Mouse (Mus musculus) lung, embryonic 14.5 days (tissue): ENCODE measurements at regions not wholly inside any gene's neighbourhood (a gene's known extent, or its start where the extent isn't known, plus 50 kb on each side); places are given as distances from the start of the nearest gene placed in this dataset.
A peak's percentile ranks its signal among the peaks of the same experiment; 100 is the strongest.

Source experiments
- ATAC-seq: fragments of 200-750 bp; cut with Nextera tagmentation; 2 replicates; pipeline ENCODE4 v1.8.0; 2017; ENCODE audit warnings: mild to moderate bottlenecking, moderate TSS enrichment, moderate library complexity; ENCODE audit not compliant: insufficient read depth
- DNase-seq: peaks from one replicate; pipeline ENCODE4 v3.0.0-alpha.2; 2015
- H3K27ac ChIP-seq: fragments of 300-500 bp; sonication (generic); 2 replicates; pipeline ENCODE4 v1.5.1; 2014; ENCODE audit warnings: low read depth, mild to moderate bottlenecking, moderate library complexity
- H3K27me3 ChIP-seq: fragments of 300-500 bp; sonication (generic); 2 replicates; pipeline ENCODE4 v1.6.1; 2014; ENCODE audit warnings: low read length, control low read depth; ENCODE audit not compliant: insufficient read depth
- H3K36me3 ChIP-seq: fragments of 300-500 bp; sonication (generic); 2 replicates; pipeline ENCODE4 v1.6.1; 2014; ENCODE audit warnings: control low read depth; ENCODE audit not compliant: insufficient read depth
- H3K4me1 ChIP-seq: fragments of 300-500 bp; sonication (generic); 2 replicates; pipeline ENCODE4 v1.6.1; 2014; ENCODE audit warnings: antibody characterized with exemption, control low read depth; ENCODE audit not compliant: insufficient read depth
- H3K4me2 ChIP-seq: fragments of 300-500 bp; sonication (generic); 2 replicates; pipeline ENCODE4 v1.6.1; 2014; ENCODE audit warnings: mild to moderate bottlenecking
- H3K4me3 ChIP-seq: fragments of 300-500 bp; sonication (generic); 2 replicates; pipeline ENCODE4 v1.5.1; 2014; ENCODE audit warnings: low read depth, low read length
- H3K9ac ChIP-seq: fragments of 300-500 bp; sonication (generic); 2 replicates; pipeline ENCODE4 v1.6.1; 2014
- H3K9me3 ChIP-seq: fragments of 300-500 bp; sonication (generic); 2 replicates; pipeline ENCODE4 v1.6.1; 2016; ENCODE audit warnings: low read depth, low read length, control low read depth
- CTCF ChIP-seq: IDR thresholded peaks from 2 replicates; pipeline ENCODE4 v1.5.1; 2016; ENCODE audit warnings: antibody characterized with exemption, low read depth
- WGBS: fragments of 180-500 bp; shearing (Covaris S2); extraction: QIAGEN DNeasy Blood & Tissue Kit; methylation state at CpG from one replicate; pipeline ENCODE4 v1.1.7; 2014; 5-methylcytosine and 5-hydroxymethylcytosine counted together

GRCm38 (mm10) chr7:90059629-90060301, 70.2 kb upstream of the Picalm start:
- Histone ChIP-seq H3K4me3 (no peak overlapping the region), H3K9ac (0 out of 2 replicates have a peak overlapping the region, but pooled peaks have one; percentile 21), H3K4me2 (no peak overlapping the region; the same call in 1 of the 2 replicates), H3K4me1 (peaks cover 24% of the 10 kb centered on the region), H3K27me3 (no peaks in the 10 kb centered on the region), H3K27ac (peak overlapping the region; percentile 89), H3K9me3 (no peaks in the 10 kb centered on the region), H3K36me3 (no peaks in the 10 kb centered on the region)
- 0 out of 2 replicates have a peak, but pooled peaks have one; percentile 5 for ATAC-seq
- no peak for DNase-seq
- TF ChIP-seq CTCF: no peak
- 59% methylated on average over 6 of the region's 6 CpGs for WGBS

- H3K4me2 ChIP-seq: peak overlapping the region; percentile 45
- no peaks in the 10 kb centered on the region for H3K9me3 ChIP-seq
- no peaks in the 10 kb centered on the region for H3K36me3 ChIP-seq
- H3K27me3 ChIP-seq: no peaks in the 10 kb centered on the region
- 54% methylated on average over 16 of the region's 16 CpGs for WGBS
- no peak for TF ChIP-seq CTCF
- peak overlapping the region; percentile 21; the same call in 1 of the 2 replicates for H3K9ac ChIP-seq
- peak overlapping the region; percentile 89 for H3K27ac ChIP-seq
- peaks cover 24% of the 10 kb centered on the region for H3K4me1 ChIP-seq
- H3K4me3 ChIP-seq: no peak overlapping the region
- ATAC-seq (peak; percentile 20; the same call in 1 of the 2 replicates), DNase-seq (no peak)
Observed at GRCm38 (mm10) chr7:90060343-90061175, 69.5 kb upstream of the Picalm start.

- TF ChIP-seq CTCF: no peak
Observed at GRCm38 (mm10) chr7:90061701-90062100, 68.3 kb upstream of the Picalm start.

GRCm38 (mm10) chr7:90062874-90063273, 67.1 kb upstream of the Picalm start:
- DNase-seq (no peak), ATAC-seq (peak; percentile 33; the same call in 1 of the 2 replicates)
- Histone ChIP-seq H3K4me3 (no peak overlapping the region), H3K27ac (no peak overlapping the region), H3K4me1 (peaks cover 24% of the 10 kb centered on the region), H3K9me3 (no peaks in the 10 kb centered on the region), H3K9ac (no peak overlapping the region), H3K4me2 (no peak overlapping the region), H3K27me3 (no peaks in the 10 kb centered on the region), H3K36me3 (no peaks in the 10 kb centered on the region)
- WGBS: 80% methylated on average over 9 of the region's 9 CpGs
- TF ChIP-seq CTCF: no peak

More at GRCm38 (mm10) chr7:90061701-90062100, 68.3 kb upstream of the Picalm start:
- Histone ChIP-seq H3K36me3 (no peaks in the 10 kb centered on the region), H3K27me3 (no peaks in the 10 kb centered on the region), H3K4me1 (peaks cover 24% of the 10 kb centered on the region), H3K9ac (no peak overlapping the region), H3K27ac (peak overlapping the region; percentile 89), H3K4me2 (peak overlapping the region; percentile 45), H3K4me3 (no peak overlapping the region), H3K9me3 (no peaks in the 10 kb centered on the region)
- 21% methylated on average over 7 of the region's 7 CpGs for WGBS
- peak; percentile 84 for DNase-seq
- peak; percentile 35; the same call in 1 of the 2 replicates for ATAC-seq

- DNase-seq (no peak), ATAC-seq (no peak)
- Histone ChIP-seq H3K27ac (no peak overlapping the region), H3K9me3 (no peaks in the 10 kb centered on the region), H3K4me3 (no peak overlapping the region), H3K9ac (no peak overlapping the region), H3K27me3 (no peaks in the 10 kb centered on the region), H3K4me1 (peaks cover 24% of the 10 kb centered on the region), H3K36me3 (no peaks in the 10 kb centered on the region), H3K4me2 (no peak overlapping the region)
- TF ChIP-seq CTCF: no peak
- WGBS: 94% methylated on average over 1 of the region's 1 CpGs
Observed at GRCm38 (mm10) chr7:90064198-90064597, 65.8 kb upstream of the Picalm start.

GRCm38 (mm10) chr7:90065269-90065955, 64.6 kb upstream of the Picalm start:
- WGBS: 63% methylated on average over 9 of the region's 9 CpGs
- ATAC-seq: no peak
- H3K36me3 ChIP-seq: no peaks in the 10 kb centered on the region
- no peak overlapping the region for H3K4me3 ChIP-seq
- H3K9ac ChIP-seq: no peak overlapping the region
- TF ChIP-seq CTCF: no peak
- peaks cover 16% of the 10 kb centered on the region for H3K4me1 ChIP-seq
- H3K27me3 ChIP-seq: no peaks in the 10 kb centered on the region
- H3K4me2 ChIP-seq: no peak overlapping the region
- H3K9me3 ChIP-seq: no peaks in the 10 kb centered on the region
- DNase-seq: no peak
- H3K27ac ChIP-seq: no peak overlapping the region
